8 mouse cellular contexts compared by ENCODE assay signal in the genomic region with DNA sequence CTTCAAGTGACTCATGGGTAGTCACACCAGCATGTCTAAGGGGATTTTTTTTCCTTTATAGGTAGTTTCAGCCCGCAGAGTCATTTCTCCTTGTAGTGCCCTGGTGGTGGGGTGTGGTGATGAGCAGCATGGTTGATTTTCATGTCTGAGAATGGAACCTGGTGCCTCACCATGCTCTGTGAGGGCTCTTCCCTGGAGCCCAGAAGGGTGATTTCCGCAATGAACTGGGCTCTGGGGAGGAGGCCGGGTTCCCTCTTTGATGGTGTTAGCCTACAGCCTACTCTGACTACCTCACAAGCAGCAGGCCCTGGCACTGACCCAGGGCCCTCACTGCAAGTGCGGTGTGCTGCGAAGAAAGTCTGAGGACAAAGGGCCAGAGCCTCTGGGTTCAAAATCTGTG. TPM values are rescaled to one million over a fixed set of nuclear protein-coding genes. Genes with fewer than 3 reads are reported as not detected.
DNase-seq lines count a peak whose midpoint lies in the region; ATAC-seq lines count a peak whose summit lies in the region.

Gene Tap2, plus strand, starts transcription at position 84 of the 400 bp plus-strand sequence.

- peak within 1 kb of the TSS; percentile 90 for H3K4me2 ChIP-seq in neural tube, embryonic 11.5 days (ENCODE audit: low read depth)
- H3K4me2 ChIP-seq in heart, embryonic 14.5 days (ENCODE audit: low read length): peak within 1 kb of the TSS; percentile 97
- peak within 1 kb of the TSS; percentile 93 for H3K4me2 ChIP-seq in liver, embryonic 11.5 days
- peak within 1 kb of the TSS; percentile 88 for H3K4me2 ChIP-seq in stomach, embryonic 15.5 days

- H3K9me3 ChIP-seq in neural tube, embryonic 11.5 days (ENCODE audit: control insufficient read depth, low read length): no peaks in the 10 kb centered on the region
- no peaks in the 10 kb centered on the region for H3K9me3 ChIP-seq in heart, embryonic 14.5 days (ENCODE audit: control insufficient read depth, low read length)
- no peaks in the 10 kb centered on the region for H3K9me3 ChIP-seq in liver, embryonic 11.5 days (ENCODE audit: control insufficient read depth, low read length)
- no peaks in the 10 kb centered on the region for H3K9me3 ChIP-seq in stomach, embryonic 15.5 days

- ATAC-seq in neural tube, embryonic 11.5 days (ENCODE audit: insufficient read depth, low FRiP score, low TSS enrichment): no peak
- ATAC-seq in heart, embryonic 14.5 days (ENCODE audit: insufficient number of reproducible peaks, insufficient read depth, low FRiP score, low read depth): no peak
- no peak for ATAC-seq in liver, embryonic 11.5 days (replicated peaks; ENCODE audit: low FRiP score)
- no peak for ATAC-seq in stomach, embryonic 15.5 days (ENCODE audit: insufficient read depth, low FRiP score, low read depth)

- peak within 1 kb of the TSS; percentile 62 for H3K4me3 ChIP-seq in neural tube, embryonic 11.5 days (ENCODE audit: low read depth, low read length)
- H3K4me3 ChIP-seq in heart, embryonic 14.5 days (ENCODE audit: control insufficient read depth in 1 of 2, insufficient read depth in 1 of 2, low read depth in 1 of 2, low read length in 2 of 2): peak within 1 kb of the TSS; percentile 81 to 92
- H3K4me3 ChIP-seq in liver, embryonic 11.5 days (ENCODE audit: low read depth, low read length): peak within 1 kb of the TSS; percentile 85
- H3K4me3 ChIP-seq in stomach, embryonic 15.5 days (replicated peaks): peak within 1 kb of the TSS; percentile 74

- peak within 1 kb of the TSS; percentile 60 for H3K9ac ChIP-seq in neural tube, embryonic 11.5 days (ENCODE audit: low read length)
- peak within 1 kb of the TSS; percentile 80 for H3K9ac ChIP-seq in heart, embryonic 14.5 days (ENCODE audit: low read length)
- peak within 1 kb of the TSS; percentile 84 for H3K9ac ChIP-seq in liver, embryonic 11.5 days (ENCODE audit: low read depth, low read length)
- peak within 1 kb of the TSS; percentile 68 for H3K9ac ChIP-seq in stomach, embryonic 15.5 days

- intact Hi-C loops in gastrocnemius, postnatal 14 days (cut with DNase I; ENCODE audit: low total_unique reads): no loop called here

- DNase-seq in neural tube, embryonic 11.5 days (ENCODE audit: low spot score): no peak
- DNase-seq in neural tube, embryonic 10.5 days (ENCODE audit: extremely low spot score, low spot score): no peak
- DNase-seq in adrenal gland, postnatal 36 days: peak in 1 of 2 experiments; percentile 44
- no peak for DNase-seq in liver, embryonic 11.5 days (ENCODE audit: low spot score)
- no peak for DNase-seq in layer of hippocampus, postnatal 10 days (ENCODE audit: low spot score in 2 of 2)
- no peak for DNase-seq in gastrocnemius, postnatal 14 days

- 64% methylated on average over 5 of the region's 5 CpGs for WGBS in neural tube, embryonic 11.5 days
- 76% methylated on average over 5 of the region's 5 CpGs for WGBS in heart, embryonic 14.5 days
- 77% methylated on average over 5 of the region's 5 CpGs for WGBS in liver, embryonic 11.5 days
- 81% methylated on average over 5 of the region's 5 CpGs for WGBS in stomach, embryonic 15.5 days

- H3K36me3 ChIP-seq in neural tube, embryonic 11.5 days (ENCODE audit: control insufficient read depth, insufficient read depth, low read length): no peaks in the 10 kb centered on the region
- no peaks in the 10 kb centered on the region for H3K36me3 ChIP-seq in heart, embryonic 14.5 days (ENCODE audit: control insufficient read depth, insufficient read depth, low read length)
- no peaks in the 10 kb centered on the region for H3K36me3 ChIP-seq in liver, embryonic 11.5 days (ENCODE audit: control insufficient read depth, insufficient read depth, low read length)
- H3K36me3 ChIP-seq in stomach, embryonic 15.5 days: no peaks in the 10 kb centered on the region

- H3K4me1 ChIP-seq in neural tube, embryonic 11.5 days (ENCODE audit: control insufficient read depth, insufficient read depth, low read length): no peaks in the 10 kb centered on the region; the same call in 1 of the 2 replicates
- H3K4me1 ChIP-seq in heart, embryonic 14.5 days (ENCODE audit: control insufficient read depth in 2 of 2, insufficient read depth in 2 of 2, low read length in 2 of 2): peaks cover 4 to 5% of the 10 kb centered on the region in 2 experiments; a peak in 3 of 4 replicates
- peaks cover 9% of the 10 kb centered on the region for H3K4me1 ChIP-seq in liver, embryonic 11.5 days (replicated peaks; ENCODE audit: control insufficient read depth, insufficient read depth, low read length)
- H3K4me1 ChIP-seq in stomach, embryonic 15.5 days: peaks cover 10% of the 10 kb centered on the region; the same call in 1 of the 2 replicates

- peaks cover 34% of the 10 kb centered on the region for H3K27me3 ChIP-seq in neural tube, embryonic 11.5 days (ENCODE audit: control insufficient read depth, insufficient read depth, low read length)
- H3K27me3 ChIP-seq in heart, embryonic 14.5 days (ENCODE audit: control insufficient read depth, insufficient read depth, low read length): peaks cover 47% of the 10 kb centered on the region
- H3K27me3 ChIP-seq in liver, embryonic 11.5 days (replicated peaks; ENCODE audit: control insufficient read depth, insufficient read depth, low read length): peaks cover 22% of the 10 kb centered on the region
- peaks cover 9% of the 10 kb centered on the region; the same call in 1 of the 2 replicates for H3K27me3 ChIP-seq in stomach, embryonic 15.5 days (replicated peaks)

- no peak within 1 kb of the TSS for H3K27ac ChIP-seq in neural tube, embryonic 11.5 days (ENCODE audit: low read depth, low read length)
- no peak within 1 kb of the TSS for H3K27ac ChIP-seq in heart, embryonic 14.5 days (replicated peaks in 1 of 2; ENCODE audit: control insufficient read depth in 1 of 2, insufficient read depth in 1 of 2, low read depth in 2 of 2, low read length in 2 of 2)
- H3K27ac ChIP-seq in liver, embryonic 11.5 days (ENCODE audit: low read depth, low read length): no peak within 1 kb of the TSS
- H3K27ac ChIP-seq in stomach, embryonic 15.5 days: no peak within 1 kb of the TSS

RNA-seq across cellular contexts. Expression of gene Tap2, which starts in this region (rescaled TPM):
- 0.59 and 0.60 TPM in 2 replicates for polyA plus RNA-seq in neural tube, embryonic 11.5 days (2014; fragmentation: Nextera tagmentation; extraction: Ambion mirVana)
- 10 to 100 TPM; 47.0 to 54.3 TPM for total RNA-seq in adrenal gland, postnatal 36 days (2021)
- 2.1 and 2.8 TPM in 2 replicates for polyA plus RNA-seq in heart, embryonic 14.5 days (2014; fragmentation: Nextera tagmentation; extraction: Ambion mirVana)
- 6.6 and 7.4 TPM in 2 replicates for polyA plus RNA-seq in liver, embryonic 11.5 days (2014; fragmentation: Nextera tagmentation; extraction: Ambion mirVana)
- polyA plus RNA-seq in stomach, embryonic 15.5 days (2015; fragmentation: Nextera tagmentation; extraction: Ambion mirVana): 5.5 and 7.0 TPM in 2 replicates
- 1 to 10 TPM; 4.8 to 6.3 TPM for total RNA-seq in layer of hippocampus, postnatal 10 days (2021)
- total RNA-seq in gastrocnemius, postnatal 14 days (2021): 1 to 10 TPM; 4.7 to 5.3 TPM

Comparison
In these comparisons a context has a peak if more than half of its experiments do, and no peak if none do; other contexts are left out.
1. RNA of gene Tap2 (total RNA-seq): 47.0 to 54.3 TPM in adrenal gland, postnatal 36 days; 4.8 to 6.3 TPM in layer of hippocampus, postnatal 10 days and 4.7 to 5.3 TPM in gastrocnemius, postnatal 14 days; every median in the first group is over 4 times any median in the second.
2. Peak in every context shown above with its lines, with median percentiles within 50 percentile points of each other: H3K4me2 ChIP-seq, H3K4me3 ChIP-seq and H3K9ac ChIP-seq.